Mouse (Mus musculus) skeletal muscle tissue, adult 2 months (tissue): ENCODE data around the gene Nrbp1.
"Not testable (repeated sequence)": the region's sequence is repeated elsewhere in the genome, so short reads cannot be mapped to it uniquely, and the experiment has no call there.

ENCODE experiments used
- DNase-seq: peaks from one replicate; pipeline ENCODE4 v3.0.0-alpha.2; 2012; ENCODE audit warnings: low read depth, low spot score

Gene Nrbp1

DNA sequence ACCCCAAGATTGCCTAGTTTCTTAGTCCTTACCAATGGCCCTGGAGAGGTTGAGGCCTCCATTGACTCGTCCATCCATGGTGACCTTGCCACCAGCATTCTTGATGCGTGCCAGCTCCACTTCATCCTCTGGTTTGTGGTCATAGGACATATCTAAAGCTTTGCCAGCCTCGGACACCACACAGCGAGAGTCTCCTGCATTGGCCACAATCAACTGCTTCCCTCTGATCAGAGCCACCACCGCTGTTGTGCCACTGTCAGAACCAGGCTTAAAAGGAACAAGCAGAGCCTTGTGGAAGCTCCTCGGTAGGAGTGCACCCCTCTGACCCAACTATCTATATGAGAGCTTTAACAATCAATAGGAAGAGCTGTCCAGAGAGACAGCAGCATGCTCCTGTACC, 36.2 kb upstream of the Nrbp1 start:
- DNase-seq: no peak

DNA sequence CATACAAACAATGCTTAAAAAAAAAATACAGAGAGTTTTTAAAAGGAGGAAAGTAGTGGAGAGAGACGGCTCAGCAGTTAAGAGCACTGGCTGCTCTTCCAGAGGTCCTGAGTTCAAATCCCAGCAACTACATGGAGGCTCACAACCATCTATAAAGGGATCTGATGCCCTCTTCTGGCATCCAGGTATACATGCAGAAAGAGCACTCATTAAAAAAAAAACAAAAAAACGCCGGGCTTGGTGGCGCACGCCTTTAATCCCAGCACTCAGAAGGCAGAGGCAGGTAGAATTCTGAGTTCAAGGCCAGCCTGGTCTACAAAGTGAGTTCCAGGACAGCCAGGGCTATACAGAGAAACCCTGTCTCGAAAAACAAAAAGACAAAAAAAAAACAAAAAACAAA, 24.1 kb upstream of the Nrbp1 start:
- DNase-seq: not testable (repeated sequence)

GRCm38 (mm10) chr5:31218294-31218693, 22.4 kb upstream of the Nrbp1 start:
- no peak for DNase-seq

DNA sequence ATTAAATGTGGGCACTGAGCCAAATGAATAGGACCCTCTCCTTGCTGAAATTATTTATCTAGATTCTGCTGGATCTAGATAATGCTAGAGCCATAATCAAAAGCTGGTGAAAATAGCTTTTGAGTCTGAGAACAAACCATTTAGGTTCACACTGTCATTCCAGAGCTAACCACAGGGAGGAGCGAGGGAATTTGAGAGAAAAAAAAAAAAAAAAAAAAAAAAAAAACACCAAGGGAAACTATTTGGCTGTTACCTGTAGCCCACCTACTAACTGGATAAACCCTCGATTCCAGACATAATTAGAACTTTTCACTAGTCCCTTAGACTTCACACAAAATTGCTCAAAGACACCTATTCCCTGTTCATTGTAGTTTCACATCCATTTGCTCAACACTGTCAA, 21.6 kb upstream of the Nrbp1 start:
- DNase-seq: no peak

GRCm38 (mm10) chr5:31219474-31219873, 21.2 kb upstream of the Nrbp1 start:
- DNase-seq: no peak

- no peak for DNase-seq
These were observed 20.7 kb upstream of the Nrbp1 start for GRCm38 (mm10) chr5:31219911-31220447.

DNA sequence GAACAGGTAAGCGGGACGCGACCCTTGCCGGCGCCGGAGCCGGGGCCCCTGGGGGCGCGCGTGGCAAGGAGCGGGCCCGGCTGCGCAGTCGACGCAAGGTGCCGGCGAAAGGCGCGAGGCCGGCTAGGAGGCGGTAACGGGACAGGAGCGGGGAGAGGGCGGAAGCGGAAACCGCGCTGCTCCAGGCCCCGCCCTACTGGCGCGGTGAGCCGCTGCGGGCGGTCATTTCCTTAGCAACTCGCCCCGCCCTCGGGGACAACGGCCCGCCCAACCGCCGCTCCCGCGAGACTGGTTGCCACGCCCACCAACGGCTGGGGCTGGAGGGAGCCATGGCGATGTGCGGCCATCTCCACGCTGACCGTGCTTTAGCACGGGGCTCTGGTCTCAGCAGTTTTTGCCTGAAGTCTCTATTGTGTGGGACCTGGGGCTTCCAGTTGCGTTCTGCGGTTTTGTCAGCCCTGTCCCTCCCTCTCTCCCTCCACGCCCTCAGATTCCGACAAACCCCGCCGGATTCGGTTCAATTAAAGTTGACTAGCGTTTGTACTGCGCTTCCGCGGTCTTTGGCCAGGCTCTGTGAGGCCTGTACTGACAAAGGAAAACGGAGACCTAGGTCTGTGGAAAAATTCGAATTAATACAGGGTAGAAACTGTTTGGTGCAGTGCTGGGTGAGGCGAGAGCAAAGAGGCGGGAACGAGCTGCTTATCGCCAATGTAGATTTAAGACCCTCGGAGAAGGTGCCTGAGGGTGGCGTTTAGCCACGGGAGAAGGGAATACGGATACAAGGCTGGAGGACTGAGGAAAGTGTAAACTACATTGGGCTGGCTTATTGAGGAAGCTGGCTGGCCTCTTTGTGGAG, 20.0 kb upstream of the Nrbp1 start, which contains the start of gene Ppm1g:
Ppm1g (minus strand) TSS at position 240 of the 856 bp plus-strand sequence.
- DNase-seq: peak; percentile 91

- DNase-seq: no peak
These were observed 19.2 kb upstream of the Nrbp1 start for GRCm38 (mm10) chr5:31221304-31221945.

GRCm38 (mm10) chr5:31222696-31223095, 18.0 kb upstream of the Nrbp1 start:
- DNase-seq: no peak

- no peak for DNase-seq
These were observed 14.0 kb upstream of the Nrbp1 start for GRCm38 (mm10) chr5:31226641-31227040.

- no peak for DNase-seq
These were observed 914 bp downstream of the Nrbp1 start for GRCm38 (mm10) chr5:31241522-31242034.

- no peak for DNase-seq
These were observed 1.5 kb downstream of the Nrbp1 start for GRCm38 (mm10) chr5:31242191-31242590.

DNA sequence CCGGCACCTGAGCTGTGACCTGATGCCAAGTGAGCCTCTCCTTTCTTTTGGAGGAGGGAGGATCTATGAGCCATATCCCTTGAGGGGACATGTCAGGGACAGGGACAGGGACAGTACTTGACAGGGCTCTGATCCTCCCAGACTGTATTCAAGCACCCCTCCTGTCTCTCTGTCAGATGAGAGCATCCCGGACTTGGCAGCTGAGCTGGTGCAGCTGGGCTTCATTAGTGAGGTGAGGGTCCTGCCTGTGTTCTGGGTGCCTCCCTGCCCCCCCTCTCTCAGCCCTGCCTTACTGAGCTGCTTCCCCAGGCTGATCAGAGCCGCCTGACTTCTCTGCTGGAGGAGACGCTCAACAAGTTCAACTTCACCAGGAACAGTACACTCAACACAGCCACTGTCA, 10.1 kb downstream of the Nrbp1 start:
- no peak for DNase-seq

GRCm38 (mm10) chr5:31251541-31252101, 11.0 kb downstream of the Nrbp1 start, which contains the start of gene Krtcap3:
TSS of gene Krtcap3 (plus strand) at chr5:31251691.
- DNase-seq: no peak

DNA sequence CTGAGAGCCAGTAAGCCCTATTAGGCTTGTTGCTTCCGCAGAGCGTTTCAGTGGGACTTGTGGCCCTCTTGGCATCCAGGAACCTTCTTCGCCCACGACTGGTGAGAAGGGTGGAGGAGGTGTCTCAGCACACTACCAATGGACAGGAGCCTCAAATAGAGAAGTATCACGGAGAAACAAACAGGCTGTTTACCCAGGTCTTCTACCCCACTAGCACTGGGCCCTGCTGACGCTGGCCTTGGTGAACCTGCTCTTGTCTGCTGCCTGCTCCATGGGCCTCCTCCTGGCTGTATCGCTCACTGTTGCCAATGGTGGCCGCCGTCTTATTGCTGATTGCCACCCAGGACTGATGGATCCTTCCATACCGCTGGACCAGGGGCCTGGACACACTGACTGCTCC, 11.5 kb downstream of the Nrbp1 start:
- DNase-seq: no peak

- DNase-seq: no peak
These were observed 12.3 kb downstream of the Nrbp1 start for GRCm38 (mm10) chr5:31252795-31253545.

GRCm38 (mm10) chr5:31253806-31254205, 13.1 kb downstream of the Nrbp1 start:
- no peak for DNase-seq

GRCm38 (mm10) chr5:31254452-31254851, 13.8 kb downstream of the Nrbp1 start:
- peak; percentile 48 for DNase-seq

DNA sequence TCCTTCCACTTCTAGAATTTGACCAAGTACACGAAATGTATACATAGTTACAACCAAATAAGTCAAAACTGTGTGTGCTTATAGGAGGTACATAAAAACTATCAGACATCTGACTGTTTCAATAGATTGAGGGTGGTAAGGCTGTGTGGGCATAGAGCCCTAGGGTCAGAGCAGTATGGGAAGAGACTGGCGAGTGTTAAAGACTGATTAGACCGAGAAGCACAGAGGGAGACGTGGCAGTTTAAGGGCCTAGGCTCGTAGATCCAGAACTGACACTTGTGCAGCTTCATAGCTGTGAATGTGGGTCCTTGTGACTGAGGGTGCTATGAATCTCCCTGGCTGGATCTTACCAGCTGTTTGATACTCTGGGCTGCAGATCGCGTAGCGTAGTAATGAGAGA, 14.2 kb downstream of the Nrbp1 start:
- DNase-seq: no peak

DNA sequence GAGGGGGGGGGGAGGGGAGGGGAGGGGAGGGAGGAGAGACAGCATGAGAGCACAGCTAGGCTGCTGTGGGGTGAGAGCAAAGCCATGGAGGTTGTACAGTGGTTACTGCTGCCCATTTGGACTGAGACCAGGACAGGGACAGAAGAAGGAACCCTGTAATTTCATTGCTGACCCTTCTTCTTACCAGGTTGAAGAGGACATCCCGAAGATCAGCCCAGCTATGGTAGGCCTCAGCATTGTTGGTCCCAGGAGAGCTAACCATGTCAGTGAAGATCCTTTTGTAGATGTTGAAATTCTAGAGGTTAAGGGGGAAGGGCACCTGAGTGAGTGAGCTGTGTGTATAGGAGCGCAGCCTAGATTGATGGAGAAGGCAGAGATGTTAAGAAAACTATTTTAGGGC, 14.7 kb downstream of the Nrbp1 start:
- DNase-seq: no peak

- no peak for DNase-seq
These were observed 15.3 kb downstream of the Nrbp1 start for GRCm38 (mm10) chr5:31255971-31256370.
